Mouse (Mus musculus): ENCODE results near the gene Gm11060.

Gene Gm11060

DNA sequence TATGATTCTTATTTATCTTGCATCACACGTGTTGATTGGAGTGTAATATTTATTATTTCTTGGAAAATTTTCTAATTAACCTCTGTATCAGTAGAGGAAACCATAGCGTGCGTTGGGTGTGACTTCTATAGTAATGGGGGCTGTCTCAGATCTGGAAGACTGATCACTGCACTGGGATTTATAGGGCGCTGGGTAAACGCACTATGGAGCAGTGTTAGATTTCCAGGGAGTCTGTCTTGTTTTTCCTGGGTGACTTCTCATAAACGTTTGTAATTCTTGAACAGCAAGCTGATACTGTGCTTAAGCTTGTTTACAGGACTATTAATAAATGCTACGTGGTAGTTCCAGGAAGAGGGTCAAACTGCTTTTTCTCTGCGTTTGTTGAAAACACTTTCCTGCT lies 25.9 kb downstream of the Gm11060 start:
- no peak for DNase-seq (ENCODE audit: low read depth, low spot score)

DNA sequence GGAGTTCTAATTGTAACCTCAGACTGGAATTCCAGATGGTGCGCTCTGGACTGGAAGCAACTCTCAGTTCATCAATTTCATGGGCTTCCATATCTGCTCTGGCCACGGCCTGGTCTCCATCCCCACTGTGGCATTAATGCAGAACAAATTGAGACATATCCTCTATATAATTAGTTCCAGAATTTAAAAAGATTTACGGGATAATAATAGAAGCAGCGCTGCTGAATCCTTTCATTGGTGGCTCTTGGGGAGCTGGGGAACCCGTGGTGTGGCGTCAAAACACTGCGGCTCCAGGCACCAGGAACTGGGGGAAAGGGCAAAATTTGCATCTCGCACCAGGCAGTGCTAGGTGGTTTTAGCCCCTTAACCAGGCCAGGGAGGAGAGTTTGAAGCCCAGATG lies 30.4 kb downstream of the Gm11060 start:
- no peak for DNase-seq (ENCODE audit: low read depth, low spot score)

DNA sequence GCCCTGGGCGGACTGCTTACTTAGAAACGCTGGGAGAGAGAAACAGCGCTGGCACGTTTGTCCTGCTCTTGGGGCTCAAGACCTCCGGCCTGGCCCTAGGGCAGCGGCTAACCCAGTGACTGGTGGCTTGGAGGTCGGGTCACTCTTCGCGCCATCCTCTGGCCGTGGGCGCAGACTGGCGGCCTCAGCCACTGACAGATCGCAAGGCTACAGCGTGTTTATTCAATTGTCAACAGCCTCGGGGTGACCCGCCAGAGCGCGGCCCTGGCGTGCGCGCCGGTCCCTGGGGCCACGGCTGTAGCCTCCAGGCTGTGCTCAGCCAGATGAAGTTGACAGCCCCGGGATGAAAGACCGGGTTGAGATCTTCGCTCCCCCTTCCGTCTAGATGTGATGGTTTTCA lies 31.1 kb downstream of the Gm11060 start:
- DNase-seq (ENCODE audit: low read depth, low spot score), result no peak

DNA sequence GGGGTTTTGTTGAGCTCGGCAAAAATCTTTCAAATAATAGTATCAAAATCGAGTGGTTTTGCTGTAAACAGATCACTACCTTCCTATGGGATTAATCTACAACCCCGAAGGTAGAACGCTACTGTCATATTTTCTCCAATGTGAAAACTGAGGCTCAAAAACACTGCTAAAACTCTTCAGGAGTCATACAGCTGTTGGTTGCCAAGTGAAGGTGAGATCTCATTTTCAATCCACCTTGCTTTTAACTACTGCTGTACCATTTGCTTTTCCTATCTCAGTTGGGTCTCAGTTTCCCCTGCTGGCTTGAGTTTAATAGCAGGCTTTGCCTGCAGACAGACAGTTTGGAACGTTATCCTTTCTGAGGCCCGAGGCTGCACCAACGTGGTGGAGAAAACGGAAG lies 31.6 kb downstream of the Gm11060 start:
- DNase-seq (ENCODE audit: low read depth, low spot score), result no peak

DNA sequence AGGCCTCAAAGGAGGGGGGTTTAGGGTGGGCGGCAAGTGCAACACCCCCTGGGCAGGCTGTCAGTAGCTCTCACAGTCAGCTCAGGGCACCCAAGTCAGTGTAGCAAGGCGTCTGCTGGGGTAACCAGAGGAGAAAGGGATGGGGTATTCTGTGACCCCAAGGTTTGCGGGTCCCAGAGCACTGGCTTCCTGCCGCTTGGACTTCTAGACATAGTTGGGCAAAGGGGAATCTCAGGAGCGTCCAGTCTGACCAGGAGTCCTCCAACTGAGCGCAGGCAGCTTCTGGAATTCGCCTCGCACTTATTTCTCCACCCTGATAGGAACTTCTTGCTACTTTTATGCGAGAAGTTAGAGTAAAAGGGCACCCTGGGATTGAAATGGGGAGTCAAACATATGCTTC lies 32.1 kb downstream of the Gm11060 start:
- DNase-seq (ENCODE audit: low read depth, low spot score), result no peak

DNA sequence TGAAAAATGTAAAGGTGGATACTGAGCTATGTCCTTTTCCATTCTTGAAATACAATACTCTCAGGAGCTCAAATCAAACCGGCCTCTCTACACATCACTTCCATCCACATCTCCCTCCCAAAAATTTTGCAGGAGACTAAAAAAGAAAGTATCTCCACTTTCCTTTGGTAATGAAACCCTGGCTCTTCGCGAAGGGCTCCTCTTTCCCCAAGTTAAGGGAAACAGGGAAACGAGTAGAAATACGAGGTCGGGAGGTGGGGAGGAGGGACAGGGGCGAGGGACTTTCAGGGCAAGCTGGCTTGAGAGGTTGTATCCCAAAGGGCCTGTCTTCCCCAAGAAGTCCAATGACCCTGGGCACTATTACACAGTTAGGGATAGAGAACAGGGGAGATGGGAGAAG lies 32.6 kb downstream of the Gm11060 start:
- DNase-seq (ENCODE audit: low read depth, low spot score), result no peak

DNA sequence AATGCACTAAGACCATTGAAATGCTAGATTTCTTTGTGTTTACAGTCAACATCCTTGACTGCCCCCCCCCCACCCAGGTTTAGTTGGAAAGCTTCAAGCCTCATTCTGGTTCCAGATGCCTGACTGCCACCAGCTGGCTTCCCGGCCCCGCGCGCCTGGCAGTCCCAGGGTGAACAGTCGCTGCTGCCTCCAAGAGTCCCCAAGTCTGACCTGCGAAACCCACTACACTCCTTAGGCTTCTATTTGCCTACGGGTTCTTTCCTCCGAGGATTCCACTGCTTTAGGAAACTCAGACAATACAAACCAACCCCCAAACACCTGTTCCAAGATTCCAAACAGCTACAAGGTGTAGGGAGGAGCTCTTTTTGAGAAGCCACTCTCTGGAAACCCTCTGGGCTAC lies 33.4 kb downstream of the Gm11060 start:
- no peak for DNase-seq (ENCODE audit: low read depth, low spot score)

DNA sequence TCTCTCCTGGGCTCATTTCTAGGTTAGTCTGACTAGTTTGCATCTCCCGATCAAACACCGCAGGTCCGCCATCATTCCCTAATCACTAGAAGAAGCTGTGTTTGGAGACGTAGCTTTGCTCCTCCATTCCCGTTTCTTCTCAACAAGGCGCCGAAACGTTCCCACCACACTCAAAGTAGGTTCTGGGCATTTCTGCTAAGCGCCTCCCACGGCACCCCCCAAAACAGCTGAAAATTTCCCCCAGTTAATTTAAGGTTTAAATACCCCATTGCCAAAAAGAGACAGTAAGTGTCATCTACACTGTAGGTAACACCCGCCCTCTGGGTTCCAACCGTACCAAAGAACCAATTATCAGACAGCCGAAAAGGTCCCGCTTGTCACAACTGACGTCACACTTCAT lies 33.8 kb downstream of the Gm11060 start:
- DNase-seq (ENCODE audit: low read depth, low spot score), result no peak

DNA sequence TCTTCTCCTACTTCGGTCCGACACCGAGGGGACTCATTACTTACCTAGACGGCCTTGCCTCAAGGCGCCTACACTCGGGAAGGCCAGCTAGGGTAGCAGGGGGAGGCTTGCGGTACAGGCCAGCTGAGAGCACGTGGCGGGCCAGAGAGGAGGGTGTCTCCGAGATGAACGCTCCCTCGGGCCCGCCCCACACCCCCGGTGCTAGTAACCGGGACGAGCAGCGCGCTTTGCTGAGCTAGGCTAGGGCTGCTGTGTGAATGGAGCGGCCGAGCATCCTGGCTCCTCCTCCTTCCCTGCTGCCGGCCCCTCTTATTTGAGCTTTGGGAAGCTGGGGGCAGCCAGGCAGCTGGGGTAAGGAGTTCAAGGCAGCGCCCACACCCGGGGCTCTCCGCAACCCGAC lies 34.5 kb downstream of the Gm11060 start, which contains the start of gene Wt1:
TSS of gene Wt1 (plus strand) at position 251 of the 400 bp plus-strand sequence.
- no peak for DNase-seq (ENCODE audit: low read depth, low spot score)

DNA sequence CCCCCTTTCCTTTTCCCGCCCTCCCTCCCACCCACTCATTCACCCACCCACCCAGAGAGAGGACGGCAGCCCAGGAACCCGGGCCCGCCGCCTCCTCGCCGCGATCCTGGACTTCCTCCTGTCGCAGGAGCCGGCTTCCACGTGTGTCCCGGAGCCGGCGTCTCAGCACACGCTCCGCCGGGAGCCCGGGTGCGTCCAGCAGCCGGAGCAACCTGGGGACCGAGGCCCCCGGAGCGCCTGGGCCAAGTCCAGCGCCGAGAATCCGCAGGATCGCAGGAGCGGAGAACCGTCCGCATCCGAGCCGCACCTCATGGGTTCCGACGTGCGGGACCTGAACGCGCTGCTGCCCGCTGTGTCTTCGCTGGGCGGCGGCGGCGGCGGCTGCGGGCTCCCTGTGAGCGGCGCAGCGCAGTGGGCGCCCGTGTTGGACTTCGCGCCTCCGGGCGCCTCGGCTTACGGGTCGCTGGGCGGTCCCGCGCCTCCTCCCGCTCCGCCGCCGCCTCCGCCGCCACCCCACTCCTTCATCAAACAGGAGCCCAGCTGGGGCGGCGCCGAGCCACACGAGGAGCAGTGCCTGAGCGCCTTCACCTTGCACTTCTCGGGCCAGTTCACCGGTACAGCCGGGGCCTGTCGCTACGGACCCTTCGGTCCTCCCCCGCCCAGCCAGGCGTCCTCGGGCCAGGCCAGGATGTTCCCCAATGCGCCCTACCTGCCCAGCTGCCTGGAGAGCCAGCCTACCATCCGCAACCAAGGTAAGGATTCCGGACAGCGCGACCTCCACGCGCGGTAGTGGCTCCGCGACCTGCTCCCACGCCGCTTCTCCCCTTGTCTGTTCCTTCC lies 35.1 kb downstream of the Gm11060 start:
- DNase-seq (ENCODE audit: low read depth, low spot score), result no peak

DNA sequence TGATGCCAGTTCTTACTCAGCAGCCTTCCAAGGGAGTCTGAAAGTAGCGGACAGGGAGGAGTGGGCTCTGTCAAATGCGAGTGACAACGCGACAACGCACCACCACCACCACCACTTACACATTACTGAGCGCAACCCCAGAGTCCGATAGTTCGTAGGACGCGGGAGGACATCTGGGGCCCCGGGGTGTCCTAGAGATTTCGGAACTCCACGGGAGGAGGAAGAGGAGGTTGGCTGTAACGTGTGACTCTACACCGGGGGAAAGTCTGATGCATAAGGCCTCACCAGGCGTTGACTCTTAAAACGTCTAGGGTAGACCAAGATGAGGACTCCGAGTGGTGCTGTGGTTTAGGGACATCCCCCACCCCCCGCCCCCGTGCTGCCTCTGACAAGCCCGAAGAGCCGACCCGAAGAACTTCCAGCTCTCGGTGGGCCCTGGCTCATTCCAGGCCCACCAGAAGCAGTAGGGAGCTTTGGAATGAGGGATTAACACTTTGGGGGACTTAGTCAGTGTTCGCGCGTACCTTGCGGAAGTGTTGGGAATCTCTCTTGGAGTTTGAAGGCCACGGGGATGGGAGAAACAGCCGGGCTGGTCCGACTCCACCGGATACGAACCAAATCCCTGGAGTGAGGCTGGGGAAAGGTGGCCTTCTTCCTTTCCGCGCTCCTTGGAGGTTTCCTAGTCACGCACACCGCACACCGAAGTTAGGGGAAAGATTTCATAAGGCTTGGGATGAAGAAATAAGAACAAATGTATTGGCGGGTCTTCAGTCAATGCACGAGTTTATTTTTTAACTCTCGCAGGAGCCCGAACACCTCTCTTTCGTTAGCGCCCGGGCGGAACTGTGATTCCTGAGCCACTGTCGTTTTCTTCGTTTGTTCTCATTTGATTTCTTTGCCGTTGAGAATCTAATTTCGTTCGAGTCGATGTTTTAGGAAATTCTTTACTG lies 36.0 kb downstream of the Gm11060 start:
- no peak for DNase-seq (ENCODE audit: low read depth, low spot score)

DNA sequence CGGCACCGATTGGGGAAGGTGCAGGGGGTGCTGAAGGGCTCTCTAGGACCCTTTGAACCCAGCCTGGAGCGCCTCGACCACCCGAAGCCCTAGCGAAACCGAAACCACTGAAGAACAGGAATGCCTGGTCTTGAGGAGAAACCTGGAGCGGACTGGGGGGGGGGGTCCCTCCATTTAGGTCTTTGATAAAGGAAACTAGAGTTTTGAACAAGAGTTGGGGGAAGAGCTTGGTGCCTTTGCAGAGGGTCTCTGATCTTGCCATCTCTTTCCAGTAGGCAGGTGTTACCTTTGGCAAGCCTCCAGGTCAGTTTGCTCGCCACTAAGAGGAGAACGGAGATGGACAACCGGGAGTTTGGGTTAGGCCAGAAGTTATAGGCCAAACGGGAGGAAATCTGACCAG lies 36.7 kb downstream of the Gm11060 start:
- DNase-seq (ENCODE audit: low read depth, low spot score), result no peak

DNA sequence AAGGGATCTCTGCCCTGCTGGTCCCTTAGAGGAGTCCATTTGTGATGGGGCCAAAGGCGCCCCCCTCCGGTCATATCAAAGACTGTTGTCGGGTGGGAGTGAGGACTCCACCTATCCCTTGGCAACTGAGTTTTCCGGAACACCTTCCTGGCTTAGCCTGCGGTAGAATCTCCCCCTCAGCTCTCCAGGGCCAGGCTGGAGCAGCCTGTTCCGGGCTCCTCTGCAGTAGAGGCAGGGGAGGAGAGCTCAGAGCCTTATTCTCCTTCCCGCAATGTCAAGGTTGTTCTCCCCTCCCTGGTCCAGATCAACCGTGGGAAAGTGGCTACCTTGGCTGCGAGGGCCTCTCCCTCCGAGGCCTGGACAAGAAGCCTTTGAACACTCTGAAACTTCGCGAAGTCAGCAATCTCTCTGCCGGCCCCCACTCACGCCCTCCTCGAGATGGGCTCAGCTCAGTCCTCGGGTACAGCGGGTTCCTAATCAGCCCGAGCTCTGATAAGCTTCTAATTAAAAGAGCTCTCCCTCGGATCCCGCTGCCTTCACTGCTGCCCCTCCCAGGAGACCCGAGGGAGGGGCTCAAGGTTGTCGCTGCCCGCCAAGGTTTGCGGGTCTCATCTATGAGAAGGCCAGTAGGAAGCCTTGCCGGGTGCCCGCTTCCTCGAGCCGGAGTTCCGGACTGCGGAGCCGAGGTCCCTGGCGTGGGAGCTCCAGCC lies 38.7 kb downstream of the Gm11060 start:
- DNase-seq (ENCODE audit: low read depth, low spot score), result no peak

DNA sequence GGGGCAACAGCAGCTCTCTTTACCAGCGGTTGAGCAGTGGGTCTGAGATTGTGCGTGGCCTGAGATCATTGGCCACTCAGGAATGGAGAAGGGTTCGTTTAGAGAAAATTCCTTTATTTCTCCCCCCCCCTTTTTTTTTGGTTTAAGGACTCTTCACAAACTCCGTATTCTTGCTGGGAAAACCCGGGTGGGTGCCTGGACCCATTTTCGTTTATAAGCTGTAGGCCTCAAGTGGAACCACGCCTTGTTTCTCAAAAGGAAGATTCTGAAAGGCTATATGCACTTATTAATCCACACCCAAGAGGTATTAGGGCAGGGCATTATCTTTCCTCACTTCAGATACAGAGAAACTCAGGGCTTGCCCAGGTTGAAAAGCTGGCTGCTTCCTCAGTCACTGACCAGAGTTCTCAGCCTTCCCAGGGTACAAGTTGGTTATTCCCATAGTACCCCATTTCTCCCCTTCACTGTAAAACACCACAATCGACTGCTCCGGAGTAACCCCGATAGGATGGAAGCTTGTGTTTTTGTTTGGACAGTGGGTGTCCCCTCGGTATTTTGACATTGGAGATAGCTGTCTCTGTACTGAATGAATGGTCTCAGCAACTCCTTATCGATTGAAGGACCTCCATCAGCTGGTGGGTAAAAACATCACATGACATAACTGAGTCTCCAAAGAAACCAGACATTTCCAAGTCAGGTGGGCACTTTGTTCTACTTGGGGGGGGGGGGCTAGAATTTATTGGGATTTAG lies 39.4 kb downstream of the Gm11060 start:
- no peak for DNase-seq (ENCODE audit: low read depth, low spot score)

DNA sequence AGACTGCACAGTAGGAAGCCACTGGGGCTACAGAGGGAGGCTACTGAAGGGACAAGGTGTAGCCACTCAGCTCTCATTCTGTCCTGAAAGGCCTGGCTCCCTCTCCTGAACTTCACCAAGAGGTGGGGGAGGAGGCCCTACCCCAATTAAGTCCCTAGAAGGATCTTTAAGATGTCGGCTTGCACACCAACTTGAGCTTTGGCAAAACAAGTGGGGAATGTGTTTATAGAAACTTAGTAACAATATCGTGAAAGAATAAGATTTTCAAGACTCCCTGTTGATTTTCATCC lies 39.9 kb downstream of the Gm11060 start:
- no peak for DNase-seq (ENCODE audit: low read depth, low spot score)

DNA sequence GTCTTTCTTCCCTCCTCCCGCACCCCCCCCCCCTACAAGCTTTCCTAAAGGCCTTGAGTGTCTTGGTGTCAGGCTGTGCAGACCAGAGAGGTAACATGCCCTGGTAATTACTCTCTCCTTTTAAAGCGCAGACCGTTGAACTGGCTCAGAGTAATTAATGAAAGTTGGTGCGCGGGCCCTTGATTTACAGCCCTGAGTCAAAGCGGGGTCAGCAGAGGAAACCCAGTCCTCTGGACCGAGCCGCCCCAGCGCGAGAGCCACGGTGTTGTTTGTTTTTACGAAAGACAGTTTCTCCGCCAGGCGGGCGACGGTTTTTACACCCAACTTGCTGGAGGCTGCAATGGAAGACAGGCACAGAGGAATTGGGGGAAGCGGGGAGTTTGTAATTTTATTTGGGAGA lies 40.5 kb downstream of the Gm11060 start:
- no peak for DNase-seq (ENCODE audit: low read depth, low spot score)

DNA sequence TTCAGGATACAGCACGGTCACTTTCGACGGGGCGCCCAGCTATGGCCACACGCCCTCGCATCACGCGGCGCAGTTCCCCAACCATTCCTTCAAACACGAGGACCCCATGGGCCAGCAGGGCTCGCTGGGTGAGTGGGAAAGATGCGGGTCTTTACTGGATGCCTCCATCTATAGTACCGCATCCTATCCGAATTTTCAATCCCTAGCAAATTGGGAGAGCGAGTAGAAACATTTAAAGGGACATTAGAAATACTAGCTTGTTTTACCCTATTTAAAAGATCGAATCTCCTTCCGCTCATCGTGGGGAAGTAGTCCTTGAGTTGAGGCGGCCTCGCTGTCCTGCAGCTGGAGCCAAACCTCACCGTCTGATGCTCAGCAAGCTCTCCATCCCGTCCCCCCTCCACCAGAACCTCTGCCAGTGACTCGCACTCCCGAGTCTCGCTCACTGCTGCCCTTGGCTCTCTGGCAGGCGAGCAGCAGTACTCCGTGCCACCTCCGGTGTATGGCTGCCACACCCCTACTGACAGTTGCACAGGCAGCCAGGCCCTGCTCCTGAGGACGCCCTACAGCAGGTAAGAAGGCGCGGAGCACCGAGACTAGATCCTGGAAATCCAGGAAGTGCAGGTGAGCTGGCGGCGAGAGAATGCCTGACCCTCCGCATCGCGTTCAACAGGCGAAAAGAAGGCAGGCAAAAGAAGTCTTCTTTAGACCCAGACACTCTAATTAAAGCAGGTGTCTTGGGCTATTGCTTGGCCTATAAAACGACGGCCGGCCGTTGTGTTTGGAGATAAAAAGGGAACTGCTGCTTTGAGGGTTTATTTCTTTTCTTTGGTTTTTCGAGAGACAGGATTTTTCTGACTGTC lies 41.3 kb downstream of the Gm11060 start:
- DNase-seq (ENCODE audit: low read depth, low spot score), result no peak

DNA sequence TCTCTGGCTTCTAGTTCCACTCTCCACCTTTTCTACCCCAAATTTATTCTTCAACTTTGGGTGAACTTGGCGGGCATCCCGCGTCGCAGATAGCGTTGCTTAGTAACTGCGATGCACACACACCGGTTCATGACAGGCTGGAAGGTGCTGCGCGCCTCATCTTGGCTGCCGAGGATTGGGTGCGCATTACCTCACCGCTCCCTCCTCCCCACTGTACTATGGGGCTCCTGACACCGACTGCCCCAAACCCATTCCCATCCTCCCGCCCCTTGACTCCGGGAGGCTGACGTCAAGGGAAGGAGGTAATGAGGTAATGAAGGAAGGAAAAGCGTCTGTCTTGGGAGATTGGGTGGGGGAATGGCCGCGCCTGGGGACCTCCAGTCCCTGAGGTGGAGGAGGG lies 42.5 kb downstream of the Gm11060 start:
- no peak for DNase-seq (ENCODE audit: low read depth, low spot score)

DNA sequence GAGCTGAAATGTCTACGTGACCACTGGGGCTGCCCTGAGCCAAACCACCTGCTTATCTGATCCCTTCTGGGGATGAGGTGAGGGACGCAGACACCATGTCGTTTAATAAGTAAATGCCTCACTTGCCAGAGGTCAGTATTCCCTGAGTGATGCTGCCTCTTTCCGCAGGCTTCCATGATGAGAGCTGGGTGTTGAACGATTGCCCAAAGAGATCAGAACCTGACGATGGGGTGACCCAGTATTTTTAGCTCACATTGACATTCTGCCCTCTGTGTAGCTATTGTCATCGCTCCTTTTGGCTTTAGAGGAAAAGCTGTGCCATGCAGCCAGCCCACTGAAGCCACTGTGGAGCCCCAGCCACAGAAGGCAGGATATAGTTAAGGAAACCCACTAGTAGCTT lies 47.7 kb downstream of the Gm11060 start:
- no peak for DNase-seq (ENCODE audit: low read depth, low spot score)

DNA sequence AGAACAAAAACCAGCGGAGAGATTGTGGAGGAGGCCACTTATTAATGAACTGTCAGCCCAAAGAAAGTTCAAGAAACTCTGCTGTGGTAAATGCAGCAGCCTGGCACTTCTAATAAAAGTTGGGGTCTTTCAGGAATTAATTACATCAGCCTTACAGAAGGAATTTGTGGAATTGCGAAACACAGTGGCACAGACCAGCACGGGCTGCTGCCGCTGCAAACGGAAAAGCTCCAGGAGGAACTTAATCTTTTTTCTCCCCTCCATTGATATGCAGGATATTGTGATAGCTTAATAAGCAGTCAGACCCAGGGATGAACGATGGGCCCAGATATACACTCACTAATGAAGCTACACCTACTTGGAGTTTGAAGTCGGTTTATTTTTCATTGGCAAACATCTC lies 49.6 kb downstream of the Gm11060 start:
- DNase-seq (ENCODE audit: low read depth, low spot score), result no peak
